Mouse (Mus musculus): Measurements from ENCODE around the gene Rdh16f1. TPM values are rescaled to one million over a fixed set of nuclear protein-coding genes. Genes with fewer than 3 reads are reported as not detected.
"Not testable (repeated sequence)": the region's sequence is repeated elsewhere in the genome, so short reads cannot be mapped to it uniquely, and the experiment has no call there.

Rdh16f1 gene
- polyA plus RNA-seq, 1 experiment: not detected

DNA sequence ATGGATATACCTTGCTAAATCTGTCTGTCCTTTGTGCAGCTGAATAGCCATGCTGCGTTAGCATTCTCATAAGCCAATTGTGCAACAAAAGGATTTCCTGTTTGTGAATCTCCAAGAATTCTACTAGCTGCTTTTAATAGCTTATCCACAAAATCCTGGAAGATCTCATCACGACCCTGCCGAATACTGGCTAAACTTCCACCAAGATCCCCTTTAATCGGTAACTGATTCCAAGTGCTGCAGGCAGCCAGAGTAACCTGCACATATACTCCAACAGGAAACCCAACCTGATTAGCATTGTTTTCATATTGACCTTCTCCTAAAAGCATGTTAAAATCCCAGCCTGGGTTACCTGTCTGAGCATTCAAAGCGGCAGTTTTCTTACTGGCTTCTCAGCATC is 75.7 kb downstream of the Rdh16f1 start:
- Histone ChIP-seq H3K27ac (ENCODE audit: control insufficient read depth, insufficient read depth, low read depth, low read length) (no peak overlapping the region), H3K27me3 (ENCODE audit: control insufficient read depth, insufficient read depth, low read length) (no peaks in the 10 kb centered on the region)

DNA sequence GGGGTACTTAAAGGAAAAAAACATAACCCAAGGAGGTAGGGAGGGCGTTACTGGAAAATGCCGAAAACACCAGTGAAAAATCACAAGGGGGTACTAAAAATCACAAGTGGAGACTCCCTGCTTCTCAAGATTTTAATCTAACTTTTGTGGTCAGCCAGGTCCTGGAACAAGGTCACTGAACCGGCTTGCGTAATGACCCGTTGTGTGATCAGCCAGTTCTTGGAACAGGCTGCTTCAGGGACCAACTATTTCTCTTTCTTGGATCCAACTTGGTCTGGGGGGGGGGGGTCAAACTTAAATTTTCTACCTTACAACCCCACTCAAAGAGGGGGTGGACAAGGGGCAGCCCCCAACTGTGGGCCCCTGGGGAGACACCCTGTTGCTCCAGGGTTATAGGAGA is 78.2 kb downstream of the Rdh16f1 start:
- not testable (repeated sequence) for H3K4me3 ChIP-seq (ENCODE audit: control insufficient read depth, low read depth, low read length); H3K36me3 ChIP-seq (ENCODE audit: control insufficient read depth, insufficient read depth, low read length); H3K4me1 ChIP-seq (ENCODE audit: control insufficient read depth, insufficient read depth, low read length); H3K27me3 ChIP-seq (ENCODE audit: control insufficient read depth, insufficient read depth, low read length); H3K27ac ChIP-seq (ENCODE audit: control insufficient read depth, insufficient read depth, low read depth, low read length)

More for the DNA sequence above, 75.7 kb downstream of the Rdh16f1 start:
- H3K36me3 ChIP-seq (ENCODE audit: control insufficient read depth, insufficient read depth, low read length): no peaks in the 10 kb centered on the region
- H3K4me3 ChIP-seq (ENCODE audit: control insufficient read depth, low read depth, low read length): no peak overlapping the region
- no peak for TF ChIP-seq CTCF (IDR thresholded peaks at IDR 0.05; ENCODE audit: control insufficient read depth, insufficient read depth, insufficient replicate concordance, low read depth, low read length)
- H3K4me1 ChIP-seq (ENCODE audit: control insufficient read depth, insufficient read depth, low read length): no peaks in the 10 kb centered on the region

DNA sequence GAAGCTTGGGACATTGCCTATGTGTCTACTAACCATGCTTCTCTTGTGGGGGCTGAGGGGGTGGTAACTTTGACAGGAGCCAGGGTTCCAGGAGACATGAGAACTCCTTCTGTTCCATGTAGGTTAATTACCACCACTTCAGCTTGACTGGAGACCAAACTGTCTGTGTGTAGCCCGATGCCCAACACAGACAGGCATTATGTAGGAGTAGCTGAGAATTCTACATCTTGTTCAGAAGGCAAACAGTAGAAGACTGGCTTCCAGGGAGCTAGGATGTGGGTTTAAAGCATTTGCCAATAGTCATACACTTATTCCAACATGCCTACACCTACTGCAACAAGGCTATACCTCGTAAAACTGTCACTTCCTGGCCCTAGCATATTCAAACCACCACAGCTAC is 79.0 kb downstream of the Rdh16f1 start:
- H3K4me1 ChIP-seq (ENCODE audit: control insufficient read depth, insufficient read depth, low read length): no peaks in the 10 kb centered on the region
- no peak overlapping the region for H3K4me3 ChIP-seq (ENCODE audit: control insufficient read depth, low read depth, low read length)
- H3K27me3 ChIP-seq (ENCODE audit: control insufficient read depth, insufficient read depth, low read length): no peaks in the 10 kb centered on the region
- no peaks in the 10 kb centered on the region for H3K36me3 ChIP-seq (ENCODE audit: control insufficient read depth, insufficient read depth, low read length)
- TF ChIP-seq CTCF (IDR thresholded peaks at IDR 0.05; ENCODE audit: control insufficient read depth, insufficient read depth, insufficient replicate concordance, low read depth, low read length) (no peak), POLR2A (IDR thresholded peaks at IDR 0.05; ENCODE audit: control insufficient read depth, low read depth, low read length) (no peak)
- no peak overlapping the region for H3K27ac ChIP-seq (ENCODE audit: control insufficient read depth, insufficient read depth, low read depth, low read length)

DNA sequence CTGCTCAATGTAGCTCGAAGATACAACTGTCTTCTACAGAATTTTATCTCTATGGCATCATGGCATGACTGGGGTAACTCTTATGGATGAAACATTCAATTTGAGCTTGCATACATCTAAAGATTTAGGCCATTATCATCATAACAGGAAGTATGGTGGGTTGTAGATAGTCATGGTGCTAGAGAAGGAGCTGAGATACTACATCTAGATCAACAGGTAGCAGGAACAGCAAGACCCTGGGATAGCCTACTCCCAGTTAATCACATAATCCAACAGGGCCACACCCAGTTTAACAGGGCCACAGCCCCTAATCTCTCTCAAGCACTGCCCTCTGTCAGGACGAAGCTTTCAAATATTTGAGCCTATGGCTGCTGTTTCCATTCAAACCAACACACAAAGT is 81.2 kb downstream of the Rdh16f1 start:
- H3K4me3 ChIP-seq (ENCODE audit: control insufficient read depth, low read depth, low read length): no peak overlapping the region
- H3K4me1 ChIP-seq (ENCODE audit: control insufficient read depth, insufficient read depth, low read length): no peaks in the 10 kb centered on the region

More for the DNA sequence above, 81.2 kb downstream of the Rdh16f1 start:
- H3K27ac ChIP-seq (ENCODE audit: control insufficient read depth, insufficient read depth, low read depth, low read length): no peak overlapping the region
- TF ChIP-seq CTCF (IDR thresholded peaks at IDR 0.05; ENCODE audit: control insufficient read depth, insufficient read depth, insufficient replicate concordance, low read depth, low read length) (no peak), POLR2A (IDR thresholded peaks at IDR 0.05; ENCODE audit: control insufficient read depth, low read depth, low read length) (no peak)
- no peaks in the 10 kb centered on the region for H3K27me3 ChIP-seq (ENCODE audit: control insufficient read depth, insufficient read depth, low read length)
- H3K36me3 ChIP-seq (ENCODE audit: control insufficient read depth, insufficient read depth, low read length): no peaks in the 10 kb centered on the region

Other genes with a start within 250 kb of the Rdh16f1 start
- 65.0 and 74.9 TPM in 2 replicates for gene Ndufa4l2, start 244.8 kb upstream of the Rdh16f1 start, polyA plus RNA-seq (2012; rRNA removed)
- gene Shmt2, start 237.3 kb upstream of the Rdh16f1 start, polyA plus RNA-seq (2012; rRNA removed): 12.7 and 16.7 TPM in 2 replicates
- 0.36 and 0.51 TPM in 2 replicates for gene Nxph4, start 225.2 kb upstream of the Rdh16f1 start, polyA plus RNA-seq (2012; rRNA removed)
- gene Lrp1, start 138.6 kb upstream of the Rdh16f1 start, polyA plus RNA-seq (2012; rRNA removed): 20.8 and 25.9 TPM in 2 replicates
- gene Stat6, start 116.8 kb upstream of the Rdh16f1 start, polyA plus RNA-seq (2012; rRNA removed): 3.9 and 5.9 TPM in 2 replicates
- 46.8 and 58.1 TPM in 2 replicates for gene Nemp1, start 92.9 kb upstream of the Rdh16f1 start, polyA plus RNA-seq (2012; rRNA removed)
- 24.6 and 26.2 TPM in 2 replicates for gene Nab2, start 91.2 kb upstream of the Rdh16f1 start, polyA plus RNA-seq (2012; rRNA removed)
- gene Myo1a, start 54.6 kb upstream of the Rdh16f1 start, polyA plus RNA-seq (2012; rRNA removed): 18.5 and 19.1 TPM in 2 replicates
- gene Tac2, start 35.3 kb upstream of the Rdh16f1 start, polyA plus RNA-seq (2012; rRNA removed): not detected in 2 replicates
- 3.8 and 4.4 TPM in 2 replicates for gene Zbtb39, start 20.2 kb upstream of the Rdh16f1 start, polyA plus RNA-seq (2012; rRNA removed)
- 0.37 and 0.57 TPM in 2 replicates for gene Gpr182, start 8.1 kb upstream of the Rdh16f1 start, polyA plus RNA-seq (2012; rRNA removed)
- gene Rdh1, start 66 bp upstream of the Rdh16f1 start, polyA plus RNA-seq (2012; rRNA removed): 0.07 TPM in 2 replicates
- gene Rdh9, start 16.6 kb downstream of the Rdh16f1 start, polyA plus RNA-seq (2012; rRNA removed): 0.11 and 0.23 TPM in 2 replicates
- gene Rdh16, start 41.4 kb downstream of the Rdh16f1 start, polyA plus RNA-seq (2012; rRNA removed): 0.04 TPM in 2 replicates
- gene Rdh19, start 90.1 kb downstream of the Rdh16f1 start, polyA plus RNA-seq (2012; rRNA removed): not detected in 2 replicates
- 0.23 and 0.26 TPM in 2 replicates for gene Rdh16f2, start 106.7 kb downstream of the Rdh16f1 start, polyA plus RNA-seq (2012; rRNA removed)
- gene Rdh7, start 129.0 kb downstream of the Rdh16f1 start, polyA plus RNA-seq (2012; rRNA removed): not detected in 2 replicates
- 0.38 and 0.49 TPM in 2 replicates for gene Sdr9c7, start 138.7 kb downstream of the Rdh16f1 start, polyA plus RNA-seq (2012; rRNA removed)
- not detected in 2 replicates for gene Hsd17b6, start 247.8 kb downstream of the Rdh16f1 start, polyA plus RNA-seq (2012; rRNA removed)

Data from testis, adult 2 months (tissue).